Mouse (Mus musculus) natural killer cell, adult 2 months (primary cell): Measurements from ENCODE around the gene Usp19.

Experiments used
- DNase-seq, 2 experiments: peaks; one replicate each; pipeline ENCODE4 v3.0.0; 2022; ENCODE audit warnings: low spot score in 2 of 2

Usp19 gene

GRCm38 (mm10) chr9:108490559-108491285, at the start of gene Usp19:
TSS of gene Usp19 (plus strand) at chr9:108490602.
- DNase-seq = peak; percentile 93 to 94

DNA sequence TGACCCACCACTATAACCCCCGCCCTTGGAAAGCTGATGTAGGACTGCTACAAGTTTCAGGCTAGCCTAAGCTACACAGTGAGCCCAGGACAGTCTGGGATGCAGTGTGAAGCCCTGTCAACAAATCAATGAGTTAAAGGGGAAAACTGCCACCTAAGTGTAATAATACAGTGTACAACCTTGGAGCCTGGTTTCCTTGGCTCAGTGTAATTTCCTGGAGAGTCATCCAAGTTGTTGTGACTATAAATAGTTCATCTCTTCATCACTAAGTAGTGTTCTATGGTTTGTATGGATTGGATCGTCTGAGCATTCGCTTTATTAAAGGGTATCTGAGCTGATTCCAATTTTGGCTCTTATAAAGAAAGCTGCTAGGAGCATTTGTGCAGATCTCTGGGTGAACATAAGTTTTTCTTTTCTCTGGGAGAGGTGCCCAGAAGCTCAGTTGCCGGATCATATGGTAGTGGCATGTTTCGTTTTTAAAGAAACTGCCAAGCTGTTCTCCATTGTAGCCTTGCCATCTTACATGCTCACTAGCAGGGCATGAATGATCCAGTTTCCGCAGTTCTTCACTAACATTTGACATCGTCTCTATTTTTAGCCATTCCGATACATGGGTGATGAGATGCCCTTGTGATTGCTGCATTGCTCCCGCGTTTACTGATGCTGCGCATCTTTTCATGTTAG, 49.0 kb upstream of the Usp19 start:
- DNase-seq = no peak

- no peak for DNase-seq
Observed at GRCm38 (mm10) chr9:108445125-108445524, 45.3 kb upstream of the Usp19 start.

DNA sequence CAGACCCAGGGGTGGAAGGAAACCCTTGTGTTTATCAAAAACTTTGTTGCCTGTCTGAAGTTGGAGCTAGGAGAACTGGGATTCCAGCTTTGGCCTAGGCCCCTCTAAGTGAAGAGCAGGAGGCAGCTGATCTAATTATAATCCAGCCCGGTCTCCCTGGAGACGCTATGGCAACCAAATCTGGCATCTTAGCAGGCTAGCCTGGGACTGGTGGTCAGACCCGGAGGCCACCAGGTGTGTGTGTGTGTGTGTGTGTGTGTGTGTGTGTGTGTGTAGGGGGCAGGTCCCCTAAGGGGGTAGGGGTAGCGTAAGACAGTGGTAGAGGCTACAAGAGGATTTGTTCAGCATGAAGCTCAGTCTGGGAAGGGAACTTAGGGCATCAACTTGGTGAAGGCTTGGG, 40.5 kb upstream of the Usp19 start:
- DNase-seq = no peak

GRCm38 (mm10) chr9:108450292-108451169, 39.9 kb upstream of the Usp19 start:
- no peak for DNase-seq

DNA sequence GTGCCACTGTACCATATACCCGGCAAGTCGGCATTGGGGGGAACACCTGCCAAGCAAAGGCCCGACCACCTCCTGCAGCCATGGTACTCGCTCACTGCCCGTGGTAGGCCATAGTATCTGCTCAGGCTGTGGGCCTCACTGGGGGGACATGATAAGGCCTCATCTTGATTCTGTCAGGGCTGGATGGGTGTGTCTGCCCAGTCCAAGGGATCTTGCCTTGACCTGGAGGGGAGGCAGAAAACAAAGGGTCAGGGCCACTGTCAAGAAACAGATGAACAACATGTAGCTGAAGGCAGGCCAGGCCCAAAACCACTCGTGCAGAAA, 39.3 kb upstream of the Usp19 start:
- no peak for DNase-seq

- no peak for DNase-seq
Observed at GRCm38 (mm10) chr9:108451519-108452160, 38.8 kb upstream of the Usp19 start.

GRCm38 (mm10) chr9:108452291-108452906, 38.0 kb upstream of the Usp19 start:
- peak; percentile 76 to 84 for DNase-seq

DNA sequence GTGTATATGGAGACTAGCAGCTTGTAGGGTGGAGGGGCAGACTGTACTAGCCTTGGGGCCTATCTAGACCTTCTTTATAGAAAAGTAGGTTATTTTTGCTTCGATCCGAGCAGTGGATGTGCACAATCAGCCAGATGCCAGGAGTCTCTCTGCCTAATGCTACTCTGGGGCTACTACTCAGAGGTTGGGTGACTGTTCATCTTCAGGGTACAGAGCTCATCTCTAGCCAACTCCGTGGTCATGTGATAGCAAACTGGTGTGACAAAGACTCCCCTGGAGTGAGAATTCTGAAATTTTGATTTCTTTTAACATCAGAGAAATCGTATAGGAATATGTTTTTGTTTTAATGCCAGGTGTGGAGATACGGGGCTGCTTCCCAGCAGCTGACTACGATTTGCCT, 37.5 kb upstream of the Usp19 start:
- DNase-seq = no peak

DNA sequence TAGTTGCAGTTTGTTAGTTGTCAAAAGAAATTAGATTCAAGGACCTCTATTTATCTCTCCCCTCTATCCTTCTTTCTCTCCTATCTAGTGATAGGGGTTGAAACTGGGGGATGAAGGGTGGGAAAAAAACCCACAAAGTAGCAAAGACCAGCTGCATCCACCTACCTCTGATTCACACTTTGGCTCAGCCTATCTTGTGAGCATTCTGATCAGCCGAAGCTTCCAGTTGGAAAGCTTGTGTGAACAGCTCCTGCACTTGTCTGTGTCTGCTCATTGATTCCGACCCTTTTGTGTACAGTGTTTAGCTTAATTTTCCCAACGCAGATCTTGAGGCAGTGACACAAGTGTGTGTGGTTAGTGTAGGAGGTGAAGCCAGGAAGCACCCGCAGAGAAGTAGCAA, 36.9 kb upstream of the Usp19 start:
- DNase-seq = no peak

GRCm38 (mm10) chr9:108454429-108454828, 36.0 kb upstream of the Usp19 start:
- DNase-seq = no peak

GRCm38 (mm10) chr9:108455747-108456571, 34.4 kb upstream of the Usp19 start:
- no peak for DNase-seq

DNA sequence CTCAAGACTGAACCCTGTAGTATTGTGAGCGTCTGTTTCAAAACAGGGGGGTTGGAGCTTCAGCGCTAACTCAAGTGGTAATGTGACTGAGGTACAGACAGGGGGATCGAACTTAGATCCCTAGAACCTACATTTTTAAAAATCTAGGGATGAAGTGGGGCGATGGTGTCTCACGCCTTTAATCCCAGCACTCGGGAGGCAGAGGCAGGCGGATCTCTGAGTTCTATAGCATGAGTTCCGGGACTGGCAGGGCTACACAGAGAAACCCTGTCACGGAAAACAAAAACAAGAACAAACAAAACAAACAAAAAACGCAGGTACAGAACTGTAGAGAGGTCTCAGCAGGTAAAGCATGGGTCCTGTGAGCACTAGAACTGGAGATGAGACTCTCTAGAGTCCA, 33.4 kb upstream of the Usp19 start:
- DNase-seq = no peak

DNA sequence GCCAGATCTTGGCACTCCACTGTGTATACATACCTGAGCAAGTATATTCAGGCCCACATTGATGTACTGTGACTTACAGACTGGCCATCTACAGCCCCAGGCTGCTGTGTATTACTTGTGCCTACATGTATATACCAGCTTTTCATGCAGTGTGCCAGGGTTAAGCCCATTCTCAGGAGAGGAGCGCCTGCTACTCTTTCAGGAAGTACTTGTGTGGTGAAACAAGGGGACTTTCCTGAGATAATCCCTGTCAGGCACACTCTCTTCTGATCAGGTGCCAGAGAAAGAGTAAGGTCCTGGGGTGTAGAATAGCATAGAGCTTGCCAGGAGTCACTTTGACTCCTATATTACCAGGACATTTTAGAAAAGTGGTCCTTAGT, 30.5 kb upstream of the Usp19 start:
- DNase-seq = no peak

DNA sequence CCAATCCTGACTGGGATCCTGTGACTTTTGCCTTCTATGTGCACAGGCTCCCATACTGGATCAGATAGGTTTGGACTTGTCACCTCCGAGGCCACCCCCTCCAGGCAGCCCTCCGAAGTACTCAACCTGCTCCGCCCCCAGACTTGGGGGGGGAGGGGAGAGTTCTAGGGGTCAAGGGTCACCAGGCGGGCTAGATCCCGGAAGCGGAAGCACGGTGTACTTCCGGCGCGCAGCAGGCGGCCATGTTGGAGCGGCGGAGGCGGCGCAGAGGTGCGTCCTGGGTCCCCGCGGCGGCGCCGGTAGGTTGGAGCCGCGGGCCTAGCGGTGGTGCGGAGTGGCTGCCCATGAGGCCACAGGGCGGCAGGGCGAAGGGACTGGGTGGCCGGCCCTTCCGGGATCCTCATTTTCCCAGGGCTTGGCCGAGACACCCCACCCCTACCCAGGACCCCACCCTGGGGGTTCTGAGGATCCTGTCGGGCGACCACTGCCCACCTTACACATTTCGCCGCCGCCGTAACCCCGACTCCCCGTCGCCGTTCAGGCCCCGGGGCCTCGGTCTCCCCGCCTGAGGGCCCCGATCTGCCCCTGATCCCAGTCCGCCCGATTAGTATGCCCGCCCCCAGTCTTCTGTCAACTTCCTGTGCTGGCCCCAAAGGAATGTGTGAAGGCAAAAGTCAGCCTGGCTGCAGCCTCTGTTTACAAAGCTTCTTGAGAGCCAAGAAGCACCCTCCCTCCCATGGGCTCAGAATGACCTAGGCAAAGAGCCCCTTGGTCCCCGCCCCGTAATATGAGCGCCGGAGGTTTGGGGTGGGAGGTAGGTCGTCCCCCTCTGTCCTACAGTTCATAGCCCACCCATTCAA, 29.9 kb upstream of the Usp19 start, which contains the start of gene Ccdc71:
Ccdc71 (plus strand) TSS at position 209 of the 860 bp plus-strand sequence.
- DNase-seq = peak; percentile 77 to 83

- no peak for DNase-seq
Observed at GRCm38 (mm10) chr9:108461181-108461631, 29.2 kb upstream of the Usp19 start, which contains the start of gene Klhdc8b. TSS of gene Klhdc8b (minus strand) at chr9:108461581.

GRCm38 (mm10) chr9:108461675-108462074, 28.7 kb upstream of the Usp19 start:
- no peak for DNase-seq

DNA sequence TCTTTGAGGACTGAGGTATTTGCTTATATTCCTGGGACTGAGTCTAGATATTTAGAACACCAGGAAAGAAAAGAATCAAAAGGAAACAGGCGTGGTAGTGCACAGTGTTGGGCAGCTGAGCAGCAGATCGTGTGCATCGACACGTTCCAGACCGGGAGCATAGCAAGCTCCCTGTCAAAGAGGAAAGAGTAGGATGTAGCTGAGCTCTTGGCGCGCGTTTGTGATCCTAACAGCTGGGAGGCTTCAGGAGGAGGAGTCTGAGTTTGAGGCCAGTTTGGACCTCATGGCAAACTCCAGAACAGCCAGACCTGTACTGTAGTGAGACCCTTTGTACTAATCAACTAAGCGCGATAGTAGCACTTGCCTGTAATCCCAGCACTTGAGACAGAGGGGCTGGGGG, 28.2 kb upstream of the Usp19 start:
- no peak for DNase-seq

DNA sequence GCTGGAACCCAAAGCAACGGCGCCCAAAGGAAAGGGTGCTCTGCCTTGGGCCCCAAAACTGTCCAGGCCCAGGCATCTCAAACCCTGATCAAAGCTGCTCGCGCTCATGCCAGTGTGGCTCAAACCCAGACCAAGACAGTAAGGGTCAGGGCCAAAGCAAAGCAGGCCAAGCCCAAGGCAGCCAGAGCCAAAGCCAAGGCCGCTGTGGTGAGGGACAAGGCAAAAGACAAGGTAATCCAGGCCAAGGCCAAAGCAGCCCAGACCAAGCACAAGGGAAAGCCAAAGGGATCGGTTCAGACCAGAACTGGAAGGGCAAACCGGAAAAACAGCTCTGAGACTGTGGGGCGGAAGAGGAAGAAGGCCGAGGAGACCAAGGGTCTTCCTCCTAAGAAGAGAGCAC, 26.7 kb upstream of the Usp19 start:
- no peak for DNase-seq

- no peak for DNase-seq
Observed at GRCm38 (mm10) chr9:108466219-108466618, 24.2 kb upstream of the Usp19 start.
